Mouse (Mus musculus) C2C12 (cell line): ENCODE measurements around the gene Ccser1.

Experiments
- CTCF ChIP-seq: IDR thresholded peaks from one replicate; pipeline ENCODE4 v1.5.1; 2011; ENCODE audit not compliant: control insufficient read depth, insufficient read depth, insufficient read length
- MAX ChIP-seq: IDR thresholded peaks from one replicate; pipeline ENCODE4 v1.6.1; 2011; ENCODE audit warnings: mild to moderate bottlenecking, control low read depth

DNA sequence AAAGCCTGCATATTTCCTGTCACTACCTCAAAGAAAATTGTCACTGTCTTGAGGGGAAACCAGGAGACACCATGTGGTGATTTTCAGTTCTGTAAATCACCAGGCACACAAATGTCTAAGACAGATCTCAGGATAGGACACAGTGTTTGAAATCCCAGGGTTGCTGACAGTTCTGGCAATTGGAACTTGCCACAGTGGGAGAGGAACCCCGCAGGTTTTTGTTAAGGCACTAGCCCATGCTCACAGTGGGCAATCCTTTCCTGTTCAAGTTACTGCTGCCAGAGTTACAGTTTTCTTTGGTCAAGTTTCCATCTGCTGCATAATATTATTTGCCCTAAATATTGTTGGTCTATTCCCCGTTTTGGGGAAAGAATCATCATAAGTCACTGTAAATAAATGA is 1024.9 kb downstream of the Ccser1 start:
- TF ChIP-seq MAX (no peak), CTCF (no peak)
